Mouse (Mus musculus) C2C12 (cell line): Measurements from ENCODE around the gene Bok. TPM values are rescaled to one million over a fixed set of nuclear protein-coding genes. Genes with fewer than 3 reads are reported as not detected.

Experiments
- H3K27me3 ChIP-seq: one replicate; pipeline ENCODE4 v1.6.1; 2011; ENCODE audit not compliant: control insufficient read depth, insufficient read depth, insufficient read length
- H3K36me3 ChIP-seq: one replicate; pipeline ENCODE4 v1.6.1; 2011; ENCODE audit not compliant: control insufficient read depth, insufficient read depth
- H3K4me3 ChIP-seq: one replicate; pipeline ENCODE4 v1.5.1; 2011; ENCODE audit warnings: mild to moderate bottlenecking, control low read depth; ENCODE audit not compliant: poor library complexity, insufficient read depth, severe bottlenecking
- H3K79me2 ChIP-seq: one replicate; pipeline ENCODE4 v1.6.1; 2011; ENCODE audit not compliant: control insufficient read depth, insufficient read depth
- H3K79me3 ChIP-seq: one replicate; pipeline ENCODE4 v1.6.1; 2011; ENCODE audit warnings: low read depth, control low read depth
- H3ac ChIP-seq: one replicate; pipeline ENCODE3; 2011; ENCODE audit warnings: low read depth; ENCODE audit not compliant: control insufficient read depth, insufficient read length
- CEBPB ChIP-seq: IDR thresholded peaks from one replicate; pipeline ENCODE4 v1.6.1; 2011; ENCODE audit warnings: low read depth, mild to moderate bottlenecking, control low read depth, moderate library complexity
- CTCF ChIP-seq: IDR thresholded peaks from one replicate; pipeline ENCODE4 v1.5.1; 2011; ENCODE audit not compliant: control insufficient read depth, insufficient read depth, insufficient read length
- FOSL1 ChIP-seq: IDR thresholded peaks from one replicate; pipeline ENCODE4 v1.8.0; 2011; ENCODE audit warnings: mild to moderate bottlenecking, low read length; ENCODE audit not compliant: poor library complexity, insufficient read depth, severe bottlenecking
- MAX ChIP-seq: IDR thresholded peaks from one replicate; pipeline ENCODE4 v1.6.1; 2011; ENCODE audit warnings: mild to moderate bottlenecking, control low read depth
- MYOD1 ChIP-seq: IDR thresholded peaks from one replicate; pipeline ENCODE4 v1.6.1; 2011; ENCODE audit warnings: low read depth; ENCODE audit not compliant: control insufficient read depth, insufficient read length
- MYOG ChIP-seq: IDR thresholded peaks from one replicate; pipeline ENCODE4 v1.6.1; 2011; ENCODE audit not compliant: control insufficient read depth, insufficient read length; ENCODE audit errors: extremely low read depth
- USF1 ChIP-seq: IDR thresholded peaks from one replicate; pipeline ENCODE4 v1.6.1; 2011; ENCODE audit warnings: low read depth, mild to moderate bottlenecking, control low read depth, moderate library complexity
- long read RNA-seq, 2 experiments: library from polyadenylated mRNA; unstranded; transcript quantifications; one replicate each; pipeline ENCODE4 v2.0.0; 2019 to 2020
- polyA plus RNA-seq: library from polyadenylated mRNA; unstranded; fragments of >200 nt; fragmentation: generic; extraction: Trizol; gene quantifications from one replicate; pipeline ENCODE4 v1.2.1, GENCODE M21; 2012; ENCODE audit warnings: missing spikeins

Gene Bok
- 219 TPM for polyA plus RNA-seq
- long read RNA-seq, experiment 1, transcript Bok-201 (5 exons, 1,468 nt), result major isoform, 128 of 158 reads
- long read RNA-seq, experiment 1, partial matches to known transcripts, result 26 of 158 reads
- long read RNA-seq, experiment 1, other reads (novel, unspliced or antisense), result 4 of 158 reads
- long read RNA-seq, experiment 2, transcript Bok-201 (5 exons, 1,468 nt), result major isoform, 555 of 597 reads
- long read RNA-seq, experiment 2, partial matches to known transcripts, result 26 of 597 reads
- long read RNA-seq, experiment 2, other reads (novel, unspliced or antisense), result 14 of 597 reads

DNA sequence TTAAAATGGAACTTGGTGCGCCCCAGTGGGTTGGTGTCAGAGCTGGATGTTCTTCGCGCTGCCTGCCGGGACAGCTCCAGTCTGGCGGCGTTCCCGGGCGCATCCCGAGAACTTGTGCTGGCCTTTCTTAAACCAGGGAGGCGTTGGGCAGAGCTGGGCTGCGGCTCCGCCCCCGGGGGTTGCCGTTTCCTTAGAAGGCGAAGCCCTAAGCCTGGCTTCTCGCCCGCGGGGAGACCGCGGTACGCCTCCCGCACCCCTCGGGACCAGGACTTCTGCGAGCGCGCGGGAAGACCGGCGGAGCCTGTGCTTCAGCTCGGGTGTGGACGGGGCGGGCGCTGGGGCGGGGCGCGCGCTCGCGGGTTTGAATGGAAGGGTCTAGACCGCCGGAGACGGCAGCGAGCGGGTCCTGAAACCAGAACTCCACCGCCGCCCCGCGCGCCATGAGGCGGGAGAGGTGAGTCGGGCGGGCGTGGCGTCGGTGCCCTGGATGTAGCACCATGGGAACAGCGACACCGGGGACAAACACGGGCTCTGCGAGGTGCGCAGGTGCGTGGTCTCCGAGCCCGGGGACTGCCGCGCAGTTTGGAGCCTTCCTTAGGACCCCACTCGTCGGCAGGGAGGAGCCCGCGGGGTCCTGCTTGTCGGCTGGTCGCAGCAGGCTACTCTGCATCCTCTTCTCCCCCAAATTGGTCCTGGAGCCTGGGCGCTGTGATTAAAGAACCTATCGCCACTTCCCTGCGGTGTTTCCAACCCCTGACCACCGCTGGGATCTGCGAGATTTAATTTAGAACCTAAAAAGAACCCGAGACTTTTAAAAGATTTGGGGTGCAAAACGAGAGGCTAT lies at the start of gene Bok:
Gene Bok, plus strand, starts transcription at position 260 of the 844 bp plus-strand sequence.
- peak within 1 kb of the TSS; percentile 59 for H3K4me3 ChIP-seq
- TF ChIP-seq MYOD1, result no peak
- no peak for TF ChIP-seq MYOG
- no peak for TF ChIP-seq CEBPB
- TF ChIP-seq CTCF, result no peak
- TF ChIP-seq USF1, result no peak
- no peak for TF ChIP-seq FOSL1
- no peak for TF ChIP-seq MAX

DNA sequence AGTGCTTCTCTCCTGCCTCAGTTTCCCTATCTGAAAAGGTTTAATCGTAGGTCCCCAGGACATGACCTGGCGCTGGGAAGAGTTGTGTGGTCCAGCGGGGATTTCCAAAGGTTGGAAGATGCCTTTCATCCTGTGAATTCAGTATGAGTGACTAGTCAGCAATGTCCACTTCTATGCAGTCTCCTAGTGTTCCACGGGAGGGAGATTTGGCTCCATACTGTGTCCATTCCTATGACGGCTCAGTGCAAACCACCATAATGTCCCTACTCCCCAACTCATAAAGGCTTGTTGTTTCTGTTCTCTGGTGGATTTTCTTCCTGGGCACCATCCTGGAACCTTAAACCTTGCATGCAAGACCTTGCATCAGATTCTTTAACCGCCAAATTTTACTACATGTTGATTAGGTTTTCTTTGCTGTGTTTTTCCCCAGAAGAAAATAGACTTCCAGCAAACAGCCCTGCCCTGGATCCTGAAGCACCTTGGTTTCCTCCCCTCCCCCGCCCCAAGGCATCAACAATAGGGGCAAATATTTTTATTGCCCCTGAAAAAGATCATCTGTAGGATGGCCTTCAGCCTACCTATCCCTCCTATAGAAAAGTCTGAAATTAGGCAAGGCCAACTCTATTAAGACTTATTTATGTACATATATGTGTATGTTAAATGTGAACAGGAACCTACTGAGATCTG lies 49.1 kb upstream of the Bok start:
- peaks cover 39% of the 10 kb centered on the region for H3K79me2 ChIP-seq
- peak overlapping the region; percentile 74 for H3ac ChIP-seq
- TF ChIP-seq CEBPB (no peak), MYOG (no peak), USF1 (no peak), CTCF (no peak), FOSL1 (no peak), MYOD1 (no peak), MAX (no peak)

More for the DNA sequence above, at the start of gene Bok:
- Histone ChIP-seq H3K27me3 (no peaks in the 10 kb centered on the region), H3K79me2 (peaks cover 45% of the 10 kb centered on the region), H3K36me3 (peaks cover 28% of the 10 kb centered on the region), H3ac (peak within 1 kb of the TSS; percentile 97), H3K79me3 (peaks cover 29% of the 10 kb centered on the region)

DNA sequence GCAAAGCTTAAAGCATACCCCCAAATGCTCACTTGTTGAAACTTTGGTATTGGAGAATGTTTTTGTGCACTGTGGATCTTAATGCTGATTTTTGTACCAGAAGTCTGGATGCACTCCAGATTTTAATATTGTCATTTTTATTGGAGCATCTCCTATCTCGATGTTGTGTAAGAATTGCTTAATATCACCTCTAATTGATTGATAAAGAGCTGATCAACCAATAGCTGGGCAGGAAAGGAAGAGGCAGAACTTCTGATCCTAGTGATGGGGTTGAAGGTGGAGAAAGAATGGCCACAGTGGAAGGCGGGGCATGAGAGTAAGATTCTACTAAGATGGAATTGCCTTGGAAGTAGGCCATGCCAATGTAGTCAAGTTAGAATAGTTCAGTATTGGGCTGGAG lies 43.5 kb upstream of the Bok start:
- no peaks in the 10 kb centered on the region for H3K79me2 ChIP-seq
- no peak overlapping the region for H3K4me3 ChIP-seq
- TF ChIP-seq MYOG (no peak), USF1 (no peak), CTCF (no peak), CEBPB (no peak), MYOD1 (no peak), MAX (no peak), FOSL1 (no peak)
- H3K27me3 ChIP-seq, result no peaks in the 10 kb centered on the region
- H3ac ChIP-seq, result no peak overlapping the region
- H3K36me3 ChIP-seq, result no peaks in the 10 kb centered on the region
- H3K79me3 ChIP-seq, result no peaks in the 10 kb centered on the region

More for the DNA sequence above, 49.1 kb upstream of the Bok start:
- Histone ChIP-seq H3K36me3 (no peaks in the 10 kb centered on the region), H3K79me3 (peaks cover 29% of the 10 kb centered on the region), H3K27me3 (no peaks in the 10 kb centered on the region), H3K4me3 (peak overlapping the region; percentile 72)

DNA sequence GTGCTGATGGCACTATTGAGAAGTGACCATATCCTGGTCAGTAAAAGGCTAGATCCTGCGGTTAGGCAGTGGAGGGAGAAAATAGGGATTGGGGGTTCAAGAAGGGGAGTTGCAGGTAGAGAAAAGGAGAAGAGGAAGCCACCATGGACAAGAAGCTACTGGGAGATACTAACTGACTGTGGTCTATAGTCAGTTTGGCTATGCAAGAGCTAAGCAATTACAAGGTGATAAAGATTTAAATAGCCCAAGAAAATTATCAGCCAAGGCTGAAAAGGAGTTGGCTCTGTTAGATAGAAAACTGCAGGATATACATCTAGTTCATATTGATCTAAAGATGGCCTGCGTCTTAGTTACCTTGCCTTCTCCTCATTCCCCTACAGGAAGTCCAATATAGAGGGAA lies 42.8 kb upstream of the Bok start:
- Histone ChIP-seq H3K36me3 (no peaks in the 10 kb centered on the region), H3ac (no peak overlapping the region), H3K79me3 (no peaks in the 10 kb centered on the region), H3K27me3 (no peaks in the 10 kb centered on the region), H3K4me3 (no peak overlapping the region), H3K79me2 (no peaks in the 10 kb centered on the region)
- TF ChIP-seq CEBPB (no peak), MYOD1 (no peak), USF1 (no peak), FOSL1 (no peak), MYOG (no peak), CTCF (no peak), MAX (no peak)

DNA sequence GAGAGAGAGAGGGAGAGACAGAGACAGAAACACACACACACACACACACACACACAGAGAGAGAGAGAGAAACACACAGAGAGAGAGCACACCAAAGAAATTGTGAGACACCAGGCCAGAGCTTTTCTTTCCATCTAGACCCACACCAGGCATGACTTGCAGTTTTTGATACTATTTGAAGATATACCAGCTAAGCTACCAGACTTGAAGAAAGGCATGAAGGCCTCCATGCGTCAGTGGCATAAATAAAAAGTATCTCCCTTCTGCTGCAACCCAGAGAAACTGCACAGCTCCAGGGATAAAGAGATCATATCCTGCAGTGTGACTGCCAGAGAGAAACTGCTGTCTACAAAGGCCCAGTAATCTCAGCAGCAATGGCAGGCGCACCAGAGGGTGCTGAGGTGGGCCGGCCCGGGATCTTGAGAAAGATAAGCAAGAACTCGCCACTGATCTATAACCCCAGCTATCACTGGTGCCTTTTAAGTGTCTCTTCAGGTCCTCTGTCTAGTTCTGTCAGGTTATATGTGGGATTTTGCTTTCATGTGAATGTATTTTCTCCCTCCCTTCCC lies 35.8 kb upstream of the Bok start:
- Histone ChIP-seq H3K36me3 (no peaks in the 10 kb centered on the region), H3K27me3 (no peaks in the 10 kb centered on the region), H3K4me3 (no peak overlapping the region), H3K79me3 (no peaks in the 10 kb centered on the region), H3K79me2 (no peaks in the 10 kb centered on the region), H3ac (no peak overlapping the region)
- TF ChIP-seq CTCF, result no peak
- no peak for TF ChIP-seq CEBPB
- TF ChIP-seq MYOG, result no peak
- no peak for TF ChIP-seq MYOD1
- no peak for TF ChIP-seq USF1
- TF ChIP-seq MAX, result no peak
- TF ChIP-seq FOSL1, result no peak
